Mouse (Mus musculus) cortical plate, adult 2 months (tissue): ENCODE measurements around the gene Etnk2.

Experiments used
- CTCF ChIP-seq: fragments of 200-500 bp; IDR thresholded peaks from 2 replicates; pipeline ENCODE4 v1.5.1; 2011; ENCODE audit warnings: mild to moderate bottlenecking, control low read depth, low read length; ENCODE audit not compliant: insufficient read depth; ENCODE audit errors: extremely low read depth
- POLR2A ChIP-seq: fragments of 200-500 bp; IDR thresholded peaks from 2 replicates; pipeline ENCODE4 v1.6.1; 2011; ENCODE audit warnings: mild to moderate bottlenecking, low read length, control low read depth; ENCODE audit not compliant: insufficient read depth; ENCODE audit errors: extremely low read depth

GRCm38 (mm10) chr1:133368644-133369043, 5.3 kb downstream of the Etnk2 start:
- TF ChIP-seq CTCF (no peak), POLR2A (no peak)
